ENCODE assay signal across 20 mouse cellular contexts in the genomic region with DNA sequence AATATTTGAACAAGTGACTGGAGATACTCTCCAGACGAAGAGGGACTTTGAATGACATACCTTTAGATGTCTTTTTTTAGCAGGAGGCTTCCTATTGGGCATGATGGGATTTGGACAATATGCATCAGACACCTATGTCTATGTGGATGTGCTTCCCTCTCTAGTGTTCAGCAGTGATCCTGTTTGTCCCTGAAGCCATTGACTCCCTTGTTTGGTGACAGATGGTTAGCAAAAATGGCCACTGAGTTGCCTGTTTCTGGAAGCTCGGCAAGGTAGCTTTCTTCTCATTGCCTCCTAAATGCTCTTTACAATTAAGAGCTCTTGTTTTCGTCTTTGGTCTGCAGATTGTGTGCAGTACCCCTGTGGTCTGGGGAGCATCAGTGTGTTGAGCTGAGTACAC.
DNase-seq lines count a peak whose midpoint lies in the region; ATAC-seq and TF ChIP-seq lines count a peak whose summit lies in the region.
"Had no signal": no experiment of that assay in that cellular context is flagged by ENCODE, and none has a peak within 500 bp of the region (broad histone marks: within the 10 kb centered on the region; RNA-seq: fewer than 3 reads in every experiment).

No protein-coding gene starts in this region.

- TF ChIP-seq CTCF in forebrain, postnatal 0 days (IDR thresholded peaks at IDR 0.05; ENCODE audit: low read depth) = no peak
- no peak; the same call in 1 of the 2 replicates for TF ChIP-seq CTCF in layer of hippocampus, adult 2 months (conservative IDR thresholded peaks at IDR 0.05)

- peaks cover 30% of the 10 kb centered on the region for H3K4me1 ChIP-seq in forebrain, embryonic 14.5 days (ENCODE audit: control insufficient read depth, insufficient read depth, low read length)
- no peaks in the 10 kb centered on the region for H3K4me1 ChIP-seq in forebrain, postnatal 0 days (ENCODE audit: insufficient read depth)
- peaks cover 12% of the 10 kb centered on the region; the same call in 1 of the 2 replicates for H3K4me1 ChIP-seq in kidney, embryonic 15.5 days
- H3K4me1 ChIP-seq: intestine, embryonic 15.5 days had no signal

- 48% methylated on average over 3 of the region's 3 CpGs for WGBS in forebrain, embryonic 14.5 days
- WGBS in forebrain, postnatal 0 days = 40% methylated on average over 3 of the region's 3 CpGs
- WGBS in kidney, embryonic 15.5 days = 63% methylated on average over 3 of the region's 3 CpGs

- H3K27me3 ChIP-seq in forebrain, embryonic 14.5 days (replicated peaks; ENCODE audit: control insufficient read depth, insufficient read depth, low read length) = no peaks in the 10 kb centered on the region
- H3K27me3 ChIP-seq in forebrain, postnatal 0 days (ENCODE audit: insufficient read depth, low read length) = no peaks in the 10 kb centered on the region
- no peaks in the 10 kb centered on the region for H3K27me3 ChIP-seq in kidney, embryonic 15.5 days
- H3K27me3 ChIP-seq: embryonic facial prominence, embryonic 15.5 days; heart, embryonic 15.5 days; intestine, embryonic 15.5 days; limb, embryonic 12.5 days; liver, embryonic 13.5 days had no signal

- peak; percentile 18; the same call in 1 of the 2 replicates for ATAC-seq in forebrain, embryonic 14.5 days
- no peak for ATAC-seq in forebrain, postnatal 0 days
- no peak for ATAC-seq in kidney, embryonic 15.5 days (replicated peaks; ENCODE audit: low FRiP score)
- ATAC-seq: intestine, embryonic 15.5 days had no signal

- H3K27ac ChIP-seq in forebrain, embryonic 14.5 days (ENCODE audit: low read depth, low read length) = no peak overlapping the region; the same call in 1 of the 2 replicates
- no peak overlapping the region for H3K27ac ChIP-seq in forebrain, postnatal 0 days (ENCODE audit: low read depth, low read length)
- H3K27ac ChIP-seq in layer of hippocampus, adult 2 months = peak overlapping the region; percentile 43
- no peak overlapping the region for H3K27ac ChIP-seq in kidney, embryonic 15.5 days
- H3K27ac ChIP-seq: gastrocnemius, adult 2 months; intestine, embryonic 15.5 days; liver, embryonic 13.5 days had no signal

- no peak overlapping the region for H3K4me3 ChIP-seq in forebrain, embryonic 14.5 days (ENCODE audit: low read depth, low read length)
- H3K4me3 ChIP-seq in forebrain, postnatal 0 days (ENCODE audit: low read depth, low read length) = no peak overlapping the region
- no peak overlapping the region for H3K4me3 ChIP-seq in layer of hippocampus, adult 2 months
- no peak overlapping the region for H3K4me3 ChIP-seq in kidney, embryonic 15.5 days (replicated peaks)
- H3K4me3 ChIP-seq: embryonic facial prominence, embryonic 15.5 days; gastrocnemius, adult 2 months; heart, embryonic 15.5 days; intestine, embryonic 15.5 days; limb, embryonic 12.5 days; liver, embryonic 13.5 days had no signal

- DNase-seq in forebrain, embryonic 14.5 days (ENCODE audit: low spot score) = no peak
- no peak for DNase-seq in forebrain, postnatal 0 days
- peak in 1 of 2 experiments; percentile 8 for DNase-seq in layer of hippocampus, adult 2 months (ENCODE audit: low spot score in 2 of 2)
- no peak for DNase-seq in layer of hippocampus, adult 8-10 months (ENCODE audit: low spot score in 2 of 2)
- DNase-seq in cerebellum, adult 11 months = peak; percentile 33
- DNase-seq in cerebellum, adult 9-10 months = peak; percentile 77
- no peak for DNase-seq in liver
- DNase-seq: adrenal gland, postnatal 36 days; B cell, adult 2 months; gastrocnemius, adult 2 months; liver, embryonic 13.5 days; lung, postnatal 4 days; right cerebral cortex, postnatal 25 days; thymus, postnatal 36 days had no signal

- H3K9ac ChIP-seq in forebrain, embryonic 14.5 days (ENCODE audit: low read length) = no peak overlapping the region
- H3K9ac ChIP-seq in forebrain, postnatal 0 days = no peak overlapping the region
- no peak overlapping the region for H3K9ac ChIP-seq in kidney, embryonic 15.5 days
- H3K9ac ChIP-seq: embryonic facial prominence, embryonic 15.5 days; heart, embryonic 15.5 days; intestine, embryonic 15.5 days; limb, embryonic 12.5 days; liver, embryonic 13.5 days; lung, embryonic 14.5 days had no signal

- H3K9me3 ChIP-seq in forebrain, embryonic 14.5 days (replicated peaks; ENCODE audit: control insufficient read depth, low read length) = no peaks in the 10 kb centered on the region
- no peaks in the 10 kb centered on the region for H3K9me3 ChIP-seq in forebrain, postnatal 0 days (ENCODE audit: low read length)
- no peaks in the 10 kb centered on the region for H3K9me3 ChIP-seq in kidney, embryonic 15.5 days (replicated peaks)
- H3K9me3 ChIP-seq: embryonic facial prominence, embryonic 15.5 days; heart, embryonic 15.5 days; intestine, embryonic 15.5 days; limb, embryonic 12.5 days; liver, embryonic 13.5 days had no signal

- H3K36me3 ChIP-seq in forebrain, embryonic 14.5 days (ENCODE audit: control insufficient read depth, insufficient read depth, low read length) = no peaks in the 10 kb centered on the region
- H3K36me3 ChIP-seq in forebrain, postnatal 0 days (ENCODE audit: insufficient read depth) = no peaks in the 10 kb centered on the region
- H3K36me3 ChIP-seq in kidney, embryonic 15.5 days = no peaks in the 10 kb centered on the region
- H3K36me3 ChIP-seq: embryonic facial prominence, embryonic 15.5 days; heart, embryonic 15.5 days; intestine, embryonic 15.5 days; limb, embryonic 12.5 days had no signal

- no peak overlapping the region for H3K4me2 ChIP-seq in forebrain, embryonic 14.5 days (ENCODE audit: low read length)
- H3K4me2 ChIP-seq in forebrain, postnatal 0 days (ENCODE audit: low read depth) = no peak overlapping the region
- H3K4me2 ChIP-seq in kidney, embryonic 15.5 days = no peak overlapping the region
- H3K4me2 ChIP-seq: embryonic facial prominence, embryonic 15.5 days; heart, embryonic 15.5 days; intestine, embryonic 15.5 days; limb, embryonic 12.5 days; liver, embryonic 13.5 days; lung, embryonic 14.5 days had no signal

Comparison
In these comparisons a context has a peak if more than half of its experiments do, and no peak if none do; other contexts are left out.
1. DNase-seq: peak in cerebellum, adult 11 months (single experiment) and cerebellum, adult 9-10 months (single experiment); none in forebrain, embryonic 14.5 days (single experiment), forebrain, postnatal 0 days (single experiment), layer of hippocampus, adult 8-10 months (0 of 2) and liver (single experiment).